Mouse (Mus musculus): ENCODE measurements around the gene Hyal1. TPM values are rescaled to one million over a fixed set of nuclear protein-coding genes. Genes with fewer than 3 reads are reported as not detected.

Gene Hyal1
- polyA plus RNA-seq, 1 experiment = 8.1 TPM

GRCm38 (mm10) chr9:107544196-107544700 lies 32.5 kb upstream of the Hyal1 start:
- 96% methylated on average over 17 of the region's 17 CpGs for WGBS
- peaks cover 16% of the 10 kb centered on the region; the same call in 1 of the 2 replicates for H3K4me1 ChIP-seq (ENCODE audit: control insufficient read depth, insufficient read depth, low read length)
- no peaks in the 10 kb centered on the region for H3K27me3 ChIP-seq (replicated peaks; ENCODE audit: control insufficient read depth, insufficient read depth, low read length)
- H3K27ac ChIP-seq (ENCODE audit: insufficient read depth, low read depth, low read length) = no peak overlapping the region
- no peak for DNase-seq
- no peaks in the 10 kb centered on the region for H3K36me3 ChIP-seq (ENCODE audit: control insufficient read depth, insufficient read depth, low read length)
- TF ChIP-seq POLR2A (IDR thresholded peaks at IDR 0.05; ENCODE audit: low read depth, low read length) (no peak), CTCF (conservative IDR thresholded peaks at IDR 0.05; ENCODE audit: insufficient read depth, insufficient read length, low read depth, low read length) (no peak)
- H3K4me3 ChIP-seq (ENCODE audit: insufficient read depth, low read depth, low read length) = no peak overlapping the region

DNA sequence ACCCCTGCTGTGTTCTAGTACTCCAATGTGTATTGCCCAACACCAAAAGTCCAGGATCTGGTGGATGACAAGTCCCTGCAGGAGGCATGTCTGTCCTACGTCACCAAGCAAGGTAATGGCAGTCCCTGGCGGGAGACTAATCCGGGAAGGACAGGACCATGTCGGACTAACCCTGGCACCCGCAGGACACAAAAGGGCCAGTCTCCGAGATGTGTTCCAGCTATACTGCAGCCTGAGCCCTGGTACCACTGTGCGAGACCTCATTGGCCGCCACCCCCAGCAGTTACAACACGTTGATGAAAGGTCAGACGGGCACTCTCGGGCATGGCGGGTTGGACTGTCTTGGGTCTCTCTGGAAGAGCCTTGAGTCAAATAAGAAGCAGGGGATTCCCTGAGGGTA lies 32.0 kb upstream of the Hyal1 start:
- Histone ChIP-seq H3K4me3 (ENCODE audit: insufficient read depth, low read depth, low read length) (no peak overlapping the region), H3K27me3 (replicated peaks; ENCODE audit: control insufficient read depth, insufficient read depth, low read length) (no peaks in the 10 kb centered on the region), H3K4me1 (ENCODE audit: control insufficient read depth, insufficient read depth, low read length) (peaks cover 16% of the 10 kb centered on the region; the same call in 1 of the 2 replicates), H3K27ac (ENCODE audit: insufficient read depth, low read depth, low read length) (no peak overlapping the region), H3K36me3 (ENCODE audit: control insufficient read depth, insufficient read depth, low read length) (no peaks in the 10 kb centered on the region)
- no peak for DNase-seq
- 87% methylated on average over 12 of the region's 12 CpGs for WGBS
- no peak for TF ChIP-seq CTCF (conservative IDR thresholded peaks at IDR 0.05; ENCODE audit: insufficient read depth, insufficient read length, low read depth, low read length)
- no peak for TF ChIP-seq POLR2A (IDR thresholded peaks at IDR 0.05; ENCODE audit: low read depth, low read length)

- H3K27me3 ChIP-seq (replicated peaks; ENCODE audit: control insufficient read depth, insufficient read depth, low read length) = no peaks in the 10 kb centered on the region
- TF ChIP-seq CTCF (conservative IDR thresholded peaks at IDR 0.05; ENCODE audit: insufficient read depth, insufficient read length, low read depth, low read length) (no peak), POLR2A (IDR thresholded peaks at IDR 0.05; ENCODE audit: low read depth, low read length) (no peak)
- no peak overlapping the region for H3K4me3 ChIP-seq (ENCODE audit: insufficient read depth, low read depth, low read length)
- no peak for DNase-seq
- H3K36me3 ChIP-seq (ENCODE audit: control insufficient read depth, insufficient read depth, low read length) = no peaks in the 10 kb centered on the region
- 79% methylated on average over 10 of the region's 10 CpGs for WGBS
- peaks cover 18% of the 10 kb centered on the region; the same call in 1 of the 2 replicates for H3K4me1 ChIP-seq (ENCODE audit: control insufficient read depth, insufficient read depth, low read length)
- no peak overlapping the region for H3K27ac ChIP-seq (ENCODE audit: insufficient read depth, low read depth, low read length)
Measured at GRCm38 (mm10) chr9:107545199-107545598, 31.5 kb upstream of the Hyal1 start.

DNA sequence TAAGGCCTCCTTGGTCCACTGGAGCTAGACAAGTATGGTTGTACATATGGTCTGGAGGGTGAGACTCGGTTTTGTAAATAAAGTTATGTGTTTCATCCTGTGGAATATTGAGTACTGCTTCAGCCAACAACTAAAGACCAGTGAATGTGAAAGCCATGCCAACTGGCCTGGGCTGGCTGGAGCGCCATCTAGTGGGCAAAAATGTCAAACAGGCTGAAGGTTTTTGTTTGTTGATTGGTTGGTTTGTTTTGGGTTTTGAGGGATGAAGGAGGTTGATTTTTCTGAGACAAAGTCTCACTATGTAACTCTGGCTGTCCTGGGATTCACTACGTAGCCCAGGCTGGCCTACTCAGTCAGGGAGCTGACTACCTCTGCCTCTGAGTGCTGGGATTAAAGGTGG lies 31.1 kb upstream of the Hyal1 start:
- WGBS = 7% methylated on average over 3 of the region's 3 CpGs
- peak; percentile 83 for DNase-seq
- no peaks in the 10 kb centered on the region for H3K36me3 ChIP-seq (ENCODE audit: control insufficient read depth, insufficient read depth, low read length)

DNA sequence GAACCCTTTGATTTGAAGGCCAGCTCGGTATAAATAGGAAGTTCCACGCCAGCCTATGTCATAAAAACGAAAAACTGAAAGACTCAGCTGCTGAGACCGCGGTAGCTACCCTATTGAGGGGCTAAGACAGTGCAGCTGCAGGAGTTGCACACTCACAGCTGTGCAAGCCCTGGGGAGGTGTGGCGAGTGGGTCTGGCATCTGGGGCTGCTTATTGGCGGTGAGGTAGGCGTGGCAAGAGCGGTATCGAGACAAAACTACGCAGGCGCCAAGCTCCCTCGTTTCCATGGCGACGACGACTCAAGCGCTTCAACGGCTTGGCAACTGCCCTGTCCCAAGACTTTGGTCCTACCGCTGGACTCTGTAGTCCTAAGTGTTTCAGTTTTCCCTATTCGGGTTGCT lies 29.7 kb upstream of the Hyal1 start, which contains the start of gene Zmynd10:
Gene Zmynd10 (plus strand): TSS at position 273 of the 400 bp plus-strand sequence.
- H3K27me3 ChIP-seq (replicated peaks; ENCODE audit: control insufficient read depth, insufficient read depth, low read length) = no peaks in the 10 kb centered on the region
- peak; percentile 98 for DNase-seq
- peaks cover 25% of the 10 kb centered on the region; the same call in 1 of the 2 replicates for H3K4me1 ChIP-seq (ENCODE audit: control insufficient read depth, insufficient read depth, low read length)
- TF ChIP-seq POLR2A (IDR thresholded peaks at IDR 0.05; ENCODE audit: low read depth, low read length) (peak; percentile 32), CTCF (conservative IDR thresholded peaks at IDR 0.05; ENCODE audit: insufficient read depth, insufficient read length, low read depth, low read length) (no peak)
- no peaks in the 10 kb centered on the region for H3K36me3 ChIP-seq (ENCODE audit: control insufficient read depth, insufficient read depth, low read length)
- H3K4me3 ChIP-seq (ENCODE audit: insufficient read depth, low read depth, low read length) = peak within 1 kb of the TSS; percentile 29; the same call in 1 of the 2 replicates
- WGBS = 2% methylated on average over 20 of the region's 20 CpGs
- H3K27ac ChIP-seq (ENCODE audit: insufficient read depth, low read depth, low read length) = peak within 1 kb of the TSS; percentile 68

More for the DNA sequence above, 31.1 kb upstream of the Hyal1 start:
- Histone ChIP-seq H3K4me1 (ENCODE audit: control insufficient read depth, insufficient read depth, low read length) (peaks cover 19% of the 10 kb centered on the region; the same call in 1 of the 2 replicates), H3K27ac (ENCODE audit: insufficient read depth, low read depth, low read length) (no peak overlapping the region), H3K27me3 (replicated peaks; ENCODE audit: control insufficient read depth, insufficient read depth, low read length) (no peaks in the 10 kb centered on the region), H3K4me3 (ENCODE audit: insufficient read depth, low read depth, low read length) (no peak overlapping the region)
- TF ChIP-seq POLR2A (IDR thresholded peaks at IDR 0.05; ENCODE audit: low read depth, low read length) (no peak), CTCF (conservative IDR thresholded peaks at IDR 0.05; ENCODE audit: insufficient read depth, insufficient read length, low read depth, low read length) (peak; percentile 88)

- Histone ChIP-seq H3K36me3 (ENCODE audit: control insufficient read depth, insufficient read depth, low read length) (no peaks in the 10 kb centered on the region), H3K4me3 (ENCODE audit: insufficient read depth, low read depth, low read length) (no peak overlapping the region), H3K27ac (ENCODE audit: insufficient read depth, low read depth, low read length) (no peak overlapping the region), H3K4me1 (ENCODE audit: control insufficient read depth, insufficient read depth, low read length) (peaks cover 26% of the 10 kb centered on the region; the same call in 1 of the 2 replicates), H3K27me3 (replicated peaks; ENCODE audit: control insufficient read depth, insufficient read depth, low read length) (no peaks in the 10 kb centered on the region)
- DNase-seq = no peak
- WGBS = 83% methylated on average over 5 of the region's 5 CpGs
- TF ChIP-seq CTCF (conservative IDR thresholded peaks at IDR 0.05; ENCODE audit: insufficient read depth, insufficient read length, low read depth, low read length) (no peak), POLR2A (IDR thresholded peaks at IDR 0.05; ENCODE audit: low read depth, low read length) (no peak)
Measured at GRCm38 (mm10) chr9:107547957-107548356, 28.8 kb upstream of the Hyal1 start.

DNA sequence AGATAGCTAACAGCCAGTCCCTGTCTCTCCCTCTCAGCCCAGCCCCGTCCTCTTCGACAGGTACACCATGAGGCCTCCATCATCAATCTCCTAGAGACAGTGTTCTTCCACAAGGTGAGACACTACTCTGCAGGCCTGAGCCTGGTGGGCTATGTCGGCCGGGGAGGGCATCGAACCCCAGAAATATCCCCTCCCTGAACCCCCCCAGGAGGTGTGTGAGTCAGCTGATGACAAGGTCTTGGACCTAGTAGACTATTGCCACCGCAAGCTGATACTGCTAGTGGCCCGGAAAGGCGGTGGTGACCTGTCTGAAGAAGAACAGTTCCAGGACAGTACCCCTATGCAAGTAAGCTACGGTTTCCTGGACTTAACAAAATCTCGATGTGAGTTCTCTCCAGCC lies 27.9 kb upstream of the Hyal1 start:
- TF ChIP-seq CTCF (conservative IDR thresholded peaks at IDR 0.05; ENCODE audit: insufficient read depth, insufficient read length, low read depth, low read length) (no peak), POLR2A (IDR thresholded peaks at IDR 0.05; ENCODE audit: low read depth, low read length) (no peak)
- H3K27me3 ChIP-seq (replicated peaks; ENCODE audit: control insufficient read depth, insufficient read depth, low read length) = no peaks in the 10 kb centered on the region
- no peak for DNase-seq
- H3K27ac ChIP-seq (ENCODE audit: insufficient read depth, low read depth, low read length) = no peak overlapping the region
- no peak overlapping the region for H3K4me3 ChIP-seq (ENCODE audit: insufficient read depth, low read depth, low read length)
- H3K36me3 ChIP-seq (ENCODE audit: control insufficient read depth, insufficient read depth, low read length) = no peaks in the 10 kb centered on the region
- peaks cover 31% of the 10 kb centered on the region; the same call in 1 of the 2 replicates for H3K4me1 ChIP-seq (ENCODE audit: control insufficient read depth, insufficient read depth, low read length)
- WGBS = 91% methylated on average over 10 of the region's 10 CpGs

All from kidney, adult 2 months (tissue).